Mouse (Mus musculus) monocyte, adult 2 months (primary cell): Measurements from ENCODE around the gene Rasgrf2.
A peak's percentile ranks its signal among the peaks of the same experiment; 100 is the strongest.

Source experiments
- DNase-seq, 2 experiments: peaks; one replicate each; pipeline ENCODE4 v3.0.0; 2022; ENCODE audit warnings: low spot score in 2 of 2, low read depth in 1 of 2

The Rasgrf2 gene

DNA sequence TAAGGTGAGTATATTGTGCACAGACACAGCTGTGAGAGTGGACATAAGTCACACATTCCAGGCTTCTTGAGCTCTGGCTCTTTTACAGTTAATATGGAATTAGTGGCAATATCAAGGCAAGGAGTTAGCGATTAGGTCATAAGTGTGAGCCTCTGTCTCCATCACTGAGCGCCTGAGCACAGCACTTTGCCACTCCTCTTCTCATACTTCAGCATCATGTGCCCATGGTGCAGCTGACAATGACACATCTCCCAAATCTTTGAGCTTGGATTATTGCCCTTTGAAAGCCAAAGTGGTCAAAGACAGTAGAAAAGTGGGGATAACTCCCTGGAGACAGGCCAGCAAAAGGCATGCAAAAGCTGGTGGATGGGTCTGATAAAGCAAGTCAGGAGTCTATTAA is 175.8 kb downstream of the Rasgrf2 start:
- no peak for DNase-seq

- DNase-seq: no peak
Measured at GRCm38 (mm10) chr13:91955175-91955574, 176.3 kb downstream of the Rasgrf2 start.

DNA sequence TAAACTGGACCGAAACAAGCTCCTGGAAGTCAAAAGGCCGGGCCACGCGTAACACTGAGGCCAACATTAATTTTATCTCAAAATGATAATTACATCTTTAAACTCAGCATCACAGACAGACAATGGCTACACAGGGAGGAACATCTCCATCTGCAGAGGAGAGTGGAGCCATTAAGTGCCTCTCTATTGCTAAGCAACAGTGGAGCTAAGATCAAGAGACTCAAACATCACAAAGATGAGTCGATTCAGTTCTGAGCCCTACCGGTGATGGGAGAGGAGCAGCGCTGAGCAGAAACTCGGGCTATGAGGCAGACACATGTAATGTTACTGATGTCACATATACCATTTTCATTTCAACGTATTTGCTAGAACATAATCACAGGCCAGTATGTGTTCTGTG is 191.3 kb downstream of the Rasgrf2 start:
- no peak for DNase-seq

GRCm38 (mm10) chr13:91938826-91939225 is 192.6 kb downstream of the Rasgrf2 start:
- DNase-seq: no peak

DNA sequence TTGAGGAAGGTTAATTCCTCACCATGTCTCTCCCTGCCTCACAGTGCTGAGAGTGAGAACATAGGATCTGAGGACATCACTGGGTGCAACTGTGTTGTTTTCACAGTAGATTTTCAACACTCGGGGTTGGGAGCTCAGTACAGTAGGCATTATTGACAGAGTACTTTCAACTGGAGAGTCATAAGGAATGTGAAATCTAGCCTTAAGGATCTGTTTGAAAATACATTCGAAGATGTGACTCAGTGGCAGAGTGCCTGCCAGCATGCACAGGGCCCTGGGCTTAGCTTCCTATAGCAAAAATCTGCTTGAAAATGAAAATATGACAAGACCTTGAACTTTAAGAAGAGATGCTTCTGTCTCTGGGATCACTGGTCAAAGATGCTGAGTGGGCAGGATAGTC is 194.2 kb downstream of the Rasgrf2 start:
- DNase-seq: no peak

- no peak for DNase-seq
Measured at GRCm38 (mm10) chr13:91932122-91932521, 199.3 kb downstream of the Rasgrf2 start.

DNA sequence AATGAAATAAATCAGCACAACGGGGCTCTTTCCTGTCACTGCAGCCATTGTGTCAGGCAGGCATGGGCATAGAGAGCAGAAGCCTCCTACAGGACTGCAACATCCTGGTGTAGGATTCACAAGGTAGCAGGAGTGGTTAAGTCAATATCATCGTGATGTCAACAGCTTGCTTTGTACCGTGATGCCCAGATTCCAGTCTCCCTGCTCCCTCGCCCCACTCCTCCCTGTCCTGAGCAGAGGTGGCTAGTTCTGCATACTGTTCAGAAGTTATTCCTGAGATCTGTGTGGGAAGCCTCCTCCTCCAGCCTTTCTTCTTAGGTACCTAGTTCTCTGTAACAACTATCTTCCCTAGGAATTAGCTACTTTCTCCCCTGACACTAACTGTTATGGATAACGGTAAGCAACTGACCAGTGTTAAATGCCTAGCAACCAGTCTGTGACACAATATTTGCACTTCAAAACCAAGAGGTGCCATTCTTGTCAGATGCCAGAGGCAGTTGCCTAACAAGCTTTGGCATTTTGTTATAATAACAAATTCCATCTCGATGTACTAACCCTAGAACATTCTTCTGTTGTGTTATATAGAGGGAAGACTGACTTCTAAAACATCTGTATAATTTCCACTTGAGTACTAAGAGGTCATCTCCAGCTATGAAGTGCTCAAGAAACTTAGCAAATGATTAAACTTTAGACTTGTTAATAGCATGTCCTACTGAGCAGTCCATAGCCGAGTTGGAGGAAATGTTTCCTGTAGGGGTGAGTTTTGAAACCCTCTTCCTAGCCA is 201.3 kb downstream of the Rasgrf2 start:
- no peak for DNase-seq

DNA sequence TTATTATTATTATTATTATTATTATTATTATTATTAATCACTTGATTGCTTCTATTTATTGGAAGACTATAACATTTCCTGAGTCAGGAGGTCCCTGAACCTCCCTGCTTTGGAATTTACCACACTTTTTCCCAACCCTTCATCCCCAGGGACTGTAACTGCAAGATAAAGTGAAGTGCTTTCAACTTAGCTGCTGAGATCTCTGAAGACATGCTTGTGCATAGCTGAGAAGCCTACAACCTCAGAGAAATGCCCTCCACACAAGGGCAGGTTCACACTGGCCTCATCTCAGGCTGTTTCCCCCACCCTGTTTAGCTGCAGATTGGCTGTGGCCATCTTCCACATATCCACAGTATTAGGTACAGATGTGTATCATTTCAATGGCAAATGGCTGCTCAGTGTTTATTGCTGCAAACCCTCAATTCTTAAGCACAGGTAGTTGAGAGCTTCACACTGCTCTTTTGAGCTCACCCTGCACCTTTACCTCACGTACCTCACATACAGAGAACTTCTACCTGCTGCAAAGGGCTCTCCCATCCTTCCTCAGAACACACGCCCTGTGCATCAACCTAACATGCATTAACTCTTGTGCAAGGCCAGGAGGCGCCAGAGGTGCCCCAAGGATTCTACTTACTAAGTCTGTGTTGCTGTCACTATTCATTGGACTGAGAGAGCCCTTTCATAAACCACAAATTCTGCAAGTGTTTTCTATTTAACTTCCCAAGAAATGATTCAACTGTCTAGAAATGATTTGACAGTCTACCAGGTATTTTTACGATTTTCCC is 202.7 kb downstream of the Rasgrf2 start:
- no peak for DNase-seq

DNA sequence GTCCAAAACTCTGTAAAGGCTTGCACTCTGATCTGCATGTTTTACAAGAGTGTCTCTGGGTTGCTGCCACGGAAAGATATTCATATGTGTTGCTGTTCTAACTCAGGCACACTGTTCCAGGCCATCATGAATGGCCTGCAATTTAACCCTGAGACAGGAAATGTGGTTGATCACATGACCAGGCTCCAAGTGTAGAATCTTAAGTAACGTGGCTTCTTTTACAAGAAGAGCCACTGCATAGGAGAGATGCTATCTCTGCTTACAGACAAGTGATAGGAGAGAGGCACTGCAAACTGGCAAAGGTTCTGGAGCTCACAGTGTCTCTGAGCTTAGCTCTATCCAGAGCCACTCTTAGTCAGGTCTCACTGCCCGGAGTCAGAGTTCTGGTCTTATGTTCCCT is 210.4 kb downstream of the Rasgrf2 start:
- DNase-seq: no peak

DNA sequence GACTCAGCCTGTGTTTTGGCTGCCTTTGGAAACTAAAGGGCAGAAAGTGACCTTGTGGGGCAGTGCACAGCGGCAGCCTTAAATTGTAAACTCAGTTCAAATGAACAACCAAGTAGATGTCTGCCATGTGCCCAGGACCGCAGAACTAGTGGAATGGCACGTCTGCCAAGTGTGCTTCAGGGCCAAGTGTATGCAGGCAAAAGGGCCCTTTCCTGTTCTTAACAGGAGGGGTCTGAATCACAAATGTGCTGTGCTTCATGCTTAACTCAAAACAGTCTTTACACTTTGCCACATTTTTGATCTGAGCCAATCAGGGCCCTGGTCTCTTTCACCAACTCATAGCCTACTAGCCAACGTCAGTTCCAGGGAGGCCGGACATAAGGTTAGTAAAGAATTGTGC is 212.7 kb downstream of the Rasgrf2 start:
- DNase-seq: no peak

- no peak for DNase-seq
Measured at GRCm38 (mm10) chr13:91917835-91918234, 213.6 kb downstream of the Rasgrf2 start.

DNA sequence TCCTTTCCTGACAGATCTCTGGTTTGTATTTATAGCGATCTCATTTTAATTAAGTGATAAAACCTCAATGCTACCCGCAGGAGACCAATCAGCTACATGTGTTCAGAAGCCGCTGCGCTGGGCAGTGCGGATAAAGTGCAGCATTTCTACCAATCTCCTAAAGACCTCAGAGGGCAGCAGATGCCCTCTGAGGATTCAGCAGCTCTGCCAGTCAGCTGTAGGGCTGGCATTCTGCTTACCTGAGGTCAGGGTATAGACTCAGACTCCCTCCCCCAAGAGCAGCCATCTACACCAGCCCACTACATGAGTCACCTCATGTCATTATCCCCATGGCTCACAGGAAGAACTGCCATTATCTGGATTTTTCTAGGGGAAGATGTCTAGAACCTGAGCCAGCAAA is 215.1 kb downstream of the Rasgrf2 start:
- no peak for DNase-seq

GRCm38 (mm10) chr13:91915582-91916239 is 215.7 kb downstream of the Rasgrf2 start:
- no peak for DNase-seq

DNA sequence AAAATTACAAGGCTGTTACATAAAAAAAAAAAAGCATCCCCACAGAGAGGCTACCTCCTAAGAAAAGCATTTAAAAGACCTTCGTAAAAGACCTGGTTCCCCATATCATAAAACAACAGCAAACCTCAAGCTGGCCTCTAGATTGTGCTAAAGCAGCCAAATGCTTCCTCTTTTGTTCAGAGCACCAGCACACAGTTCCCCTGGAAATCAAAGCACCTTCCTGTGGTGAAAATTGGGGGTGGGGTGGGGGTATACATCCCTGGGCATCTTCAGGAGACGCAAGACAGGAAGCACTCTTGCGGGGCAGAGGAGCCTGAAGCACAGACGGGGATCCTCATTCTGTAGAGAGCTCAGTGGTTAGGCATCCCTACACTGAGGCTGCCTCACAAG is 216.3 kb downstream of the Rasgrf2 start:
- DNase-seq: no peak

DNA sequence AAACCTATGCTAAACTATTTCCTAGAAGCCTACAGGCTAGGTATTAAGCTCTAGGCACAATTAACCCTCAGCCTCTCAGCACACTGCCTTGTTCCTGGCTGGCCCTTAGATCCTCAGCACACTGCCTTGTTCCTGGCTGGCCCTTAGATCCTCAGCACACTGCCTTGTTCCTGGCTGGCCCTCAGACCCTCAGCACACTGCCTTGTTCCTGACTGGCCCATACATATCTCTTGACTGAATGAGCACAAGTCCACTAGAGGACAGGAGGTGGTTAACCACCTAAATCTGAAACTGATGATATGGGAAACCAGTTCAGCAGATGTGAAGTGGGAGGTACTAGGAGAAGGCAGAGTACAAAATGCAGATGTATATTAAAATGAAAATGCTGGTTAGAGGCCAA is 219.8 kb downstream of the Rasgrf2 start:
- DNase-seq: no peak

DNA sequence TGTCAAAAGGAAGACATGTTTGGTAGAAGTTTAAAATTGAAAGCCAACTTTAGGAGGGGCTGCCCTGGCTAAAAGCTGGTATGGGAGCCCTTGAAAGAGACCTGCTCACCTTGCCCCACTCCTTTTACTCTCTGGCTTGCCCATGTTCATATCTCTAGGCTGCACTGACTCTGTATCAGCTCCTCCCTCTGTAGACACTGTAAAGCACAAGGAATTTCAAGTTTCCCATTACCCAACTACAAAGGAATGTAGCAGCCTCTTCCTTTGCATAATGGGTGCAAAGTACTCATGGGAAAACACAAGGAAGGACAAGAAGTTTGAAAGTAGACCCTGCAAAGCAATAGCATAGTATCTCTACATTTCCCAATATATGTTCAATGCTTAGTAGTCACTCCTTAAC is 220.2 kb downstream of the Rasgrf2 start:
- no peak for DNase-seq

- peak in 1 of 2 experiments; percentile 4 for DNase-seq
Measured at GRCm38 (mm10) chr13:91908202-91908980, 223.1 kb downstream of the Rasgrf2 start.

- no peak for DNase-seq
Measured at GRCm38 (mm10) chr13:91906338-91906737, 225.1 kb downstream of the Rasgrf2 start.

DNA sequence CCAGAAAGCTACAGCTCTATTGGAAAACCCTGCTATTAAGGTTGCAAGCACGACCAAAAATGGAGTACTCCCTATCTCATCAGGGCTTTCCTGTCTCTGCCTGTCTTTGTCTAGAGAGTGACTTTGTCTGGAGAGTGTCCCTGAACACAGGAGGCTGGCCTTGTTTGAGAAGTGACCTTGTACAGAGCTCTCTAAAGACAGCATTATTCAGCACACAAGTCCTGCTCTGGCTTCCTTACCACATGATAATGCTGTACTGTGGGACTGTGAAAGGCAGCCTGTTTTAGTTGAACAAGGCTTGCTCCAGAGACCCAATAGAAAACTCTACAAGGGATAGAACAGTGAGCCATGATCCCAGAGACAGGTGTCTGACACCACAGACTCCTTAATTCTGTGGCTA is 235.0 kb downstream of the Rasgrf2 start:
- DNase-seq: no peak

GRCm38 (mm10) chr13:91893132-91893531 is 238.3 kb downstream of the Rasgrf2 start:
- DNase-seq: no peak

DNA sequence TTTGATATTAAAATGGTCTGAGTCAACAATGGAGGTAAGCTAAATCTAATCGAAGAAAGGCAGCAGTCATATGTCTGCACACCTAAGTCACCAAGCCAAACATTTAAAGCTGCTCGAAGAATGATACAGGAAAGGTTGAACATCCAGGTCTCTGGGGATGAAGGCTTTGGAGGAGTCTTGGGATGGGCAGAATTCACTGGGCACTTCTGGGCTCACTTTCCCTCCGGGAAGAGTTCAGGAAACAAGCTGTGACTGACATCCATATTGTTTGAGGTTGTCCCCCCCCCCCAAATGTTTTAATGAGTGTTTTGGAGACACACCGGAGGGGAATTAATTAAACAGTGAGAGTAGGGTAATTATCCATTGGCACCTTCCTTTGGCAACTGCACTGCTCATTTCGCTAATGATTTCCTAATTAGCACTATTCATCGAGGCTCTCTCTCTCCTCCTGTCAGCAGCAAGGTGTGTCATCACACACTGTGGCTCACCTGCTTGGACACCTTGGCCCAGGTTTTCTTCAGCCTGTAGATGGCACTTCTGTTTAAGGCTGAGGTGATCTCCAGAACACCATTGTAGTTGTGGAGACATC is 241.3 kb downstream of the Rasgrf2 start:
- no peak for DNase-seq
